Mouse (Mus musculus) gastrocnemius, adult 2 months (tissue): ENCODE measurements around the gene Hmgcs1. TPM values are rescaled to one million over a fixed set of nuclear protein-coding genes. Genes with fewer than 3 reads are reported as not detected.
"Not testable (repeated sequence)": the region's sequence is repeated elsewhere in the genome, so short reads cannot be mapped to it uniquely, and the experiment has no call there.

Experiments used
- DNase-seq: peaks from one replicate; pipeline ENCODE4 v3.0.0; 2022
- H3K27ac ChIP-seq: fragments of 200-600 bp; 2 replicates; pipeline ENCODE4 v1.8.1; 2022; ENCODE audit warnings: mild to moderate bottlenecking
- H3K4me3 ChIP-seq: fragments of 200-600 bp; 2 replicates; pipeline ENCODE4 v1.8.1; 2022; ENCODE audit warnings: mild to moderate bottlenecking, moderate library complexity
- CTCF ChIP-seq: fragments of 200-600 bp; IDR thresholded peaks from 2 replicates; pipeline ENCODE4 v1.8.1; 2022; ENCODE audit warnings: antibody characterized with exemption, mild to moderate bottlenecking, moderate library complexity
- intact Hi-C: fragments of 180-260 bp; cut with DNase I; formaldehyde crosslinking; loops from one replicate; pipeline ENCODE4 v1.15.1; 2025
- total RNA-seq, 2 experiments: library from RNA; stranded (reverse); gene quantifications; 2 replicates each; pipeline ENCODE4 v1.2.3; 2021

Hmgcs1 gene
- total RNA-seq, 2 experiments from 2014 or later, result 23.6 to 31.9 TPM

GRCm38 (mm10) chr13:119681161-119681560 is 9.0 kb upstream of the Hmgcs1 start:
- H3K27ac ChIP-seq, result no peak overlapping the region
- H3K4me3 ChIP-seq, result no peak overlapping the region
- no peak for DNase-seq
- intact Hi-C loops, result no loop called here
- TF ChIP-seq CTCF, result no peak

- no peak overlapping the region for H3K27ac ChIP-seq
- no peak for DNase-seq
- intact Hi-C loops, result loop anchor here (5.0 kb wide), 1 partner anchor 47 kb away; no protein-coding TSS in a partner anchor
- no peak for TF ChIP-seq CTCF
- H3K4me3 ChIP-seq, result no peak overlapping the region
Observed at GRCm38 (mm10) chr13:119684416-119685177, 5.6 kb upstream of the Hmgcs1 start.

GRCm38 (mm10) chr13:119689709-119690038 is 505 bp upstream of the Hmgcs1 start:
- intact Hi-C loops, result loop anchor here (2.0 to 5.0 kb wide), 2 partner anchors 52 to 101 kb away; partner anchors contain the start of gene Zfp131
- peak overlapping the region; percentile 77 for H3K27ac ChIP-seq
- TF ChIP-seq CTCF, result no peak
- peak overlapping the region; percentile 97 for H3K4me3 ChIP-seq
- no peak for DNase-seq

- H3K27ac ChIP-seq, result peak overlapping the region; percentile 94
- H3K4me3 ChIP-seq, result peak overlapping the region; percentile 97
- intact Hi-C loops, result loop anchor here (2.0 kb wide), 1 partner anchor 100 kb away; the partner anchor contains the start of gene Zfp131
- no peak for TF ChIP-seq CTCF
- DNase-seq, result no peak
Observed at GRCm38 (mm10) chr13:119690876-119691620, 869 bp downstream of the Hmgcs1 start.

GRCm38 (mm10) chr13:119691958-119692357 is 1.8 kb downstream of the Hmgcs1 start:
- peak overlapping the region; percentile 97 for H3K4me3 ChIP-seq
- DNase-seq, H3K27ac ChIP-seq: not testable (repeated sequence)
- intact Hi-C loops, result loop anchor here (2.0 kb wide), 1 partner anchor 99 kb away; the partner anchor contains the start of gene Zfp131

GRCm38 (mm10) chr13:119695676-119696075 is 5.5 kb downstream of the Hmgcs1 start:
- TF ChIP-seq CTCF, result no peak
- H3K27ac ChIP-seq, result no peak overlapping the region
- no peak overlapping the region for H3K4me3 ChIP-seq
- intact Hi-C loops, result no loop called here
- DNase-seq, result no peak

GRCm38 (mm10) chr13:119696496-119696895 is 6.3 kb downstream of the Hmgcs1 start:
- Histone ChIP-seq H3K4me3 (no peak overlapping the region), H3K27ac (no peak overlapping the region)
- no peak for TF ChIP-seq CTCF
- intact Hi-C loops, result no loop called here
- DNase-seq, result no peak

- Histone ChIP-seq H3K27ac (no peak overlapping the region), H3K4me3 (no peak overlapping the region)
- TF ChIP-seq CTCF, result no peak
- DNase-seq, result no peak
- intact Hi-C loops, result no loop called here
Observed at GRCm38 (mm10) chr13:119698436-119698835, 8.3 kb downstream of the Hmgcs1 start.

GRCm38 (mm10) chr13:119704280-119704679 is 14.1 kb downstream of the Hmgcs1 start:
- Histone ChIP-seq H3K4me3 (no peak overlapping the region), H3K27ac (no peak overlapping the region)
- intact Hi-C loops, result no loop called here
- DNase-seq, result no peak
- no peak for TF ChIP-seq CTCF

GRCm38 (mm10) chr13:119706278-119706880 is 16.2 kb downstream of the Hmgcs1 start:
- intact Hi-C loops, DNase-seq, H3K4me3 ChIP-seq, H3K27ac ChIP-seq: not testable (repeated sequence)

- TF ChIP-seq CTCF, result no peak
- no peak overlapping the region for H3K27ac ChIP-seq
- DNase-seq, result no peak
- intact Hi-C loops, result no loop called here
- H3K4me3 ChIP-seq, result no peak overlapping the region
Observed at GRCm38 (mm10) chr13:119706953-119707352, 16.8 kb downstream of the Hmgcs1 start.

GRCm38 (mm10) chr13:119707906-119708305 is 17.7 kb downstream of the Hmgcs1 start:
- no peak overlapping the region for H3K27ac ChIP-seq

GRCm38 (mm10) chr13:119708941-119709340 is 18.8 kb downstream of the Hmgcs1 start:
- Histone ChIP-seq H3K27ac (no peak overlapping the region), H3K4me3 (no peak overlapping the region)
- intact Hi-C loops, result no loop called here
- no peak for TF ChIP-seq CTCF
- no peak for DNase-seq

More at GRCm38 (mm10) chr13:119707906-119708305, 17.7 kb downstream of the Hmgcs1 start:
- H3K4me3 ChIP-seq, result no peak overlapping the region
- intact Hi-C loops, result no loop called here
- no peak for TF ChIP-seq CTCF
- no peak for DNase-seq
